Mouse (Mus musculus) lung, adult 2 months (tissue): ENCODE results near the gene Lhb.

Experiments used
- CTCF ChIP-seq: fragments of 200-500 bp; IDR thresholded peaks from 2 replicates; pipeline ENCODE4 v1.5.1; 2011; ENCODE audit warnings: mild to moderate bottlenecking, low read length, control low read depth; ENCODE audit not compliant: insufficient read depth
- POLR2A ChIP-seq: fragments of 200-500 bp; IDR thresholded peaks from 2 replicates; pipeline ENCODE4 v1.6.1; 2011; ENCODE audit warnings: low read depth, mild to moderate bottlenecking, control low read depth, low read length, borderline replicate concordance; ENCODE audit errors: extremely low read depth

GRCm38 (mm10) chr7:45395129-45395541 is 25.5 kb upstream of the Lhb start:
- no peak for TF ChIP-seq CTCF
- no peak for TF ChIP-seq POLR2A
